Mouse (Mus musculus) stomach, postnatal 0 days (tissue): ENCODE measurements around the gene Msi2. TPM values are rescaled to one million over a fixed set of nuclear protein-coding genes. Genes with fewer than 3 reads are reported as not detected.

Experiments
- ATAC-seq: fragments of 200-750 bp; cut with Nextera tagmentation; 2 replicates; pipeline ENCODE4 v1.8.0; 2017; ENCODE audit not compliant: low FRiP score, low TSS enrichment
- DNase-seq: peaks from one replicate; pipeline ENCODE4 v3.0.0-alpha.2; 2016; ENCODE audit warnings: low spot score
- H3K27ac ChIP-seq: fragments of 300-500 bp; sonication (generic); replicated peaks from 2 replicates; pipeline ENCODE4 v1.5.1; 2014; ENCODE audit warnings: mild to moderate bottlenecking, control low read depth
- H3K27me3 ChIP-seq: fragments of 300-500 bp; sonication (generic); 2 replicates; pipeline ENCODE4 v1.6.1; 2014; ENCODE audit warnings: low read length; ENCODE audit not compliant: control insufficient read depth, insufficient read depth
- H3K36me3 ChIP-seq: fragments of 300-500 bp; sonication (generic); 2 replicates; pipeline ENCODE4 v1.6.1; 2014; ENCODE audit warnings: low read length, mixed read lengths; ENCODE audit not compliant: control insufficient read depth, insufficient read depth
- H3K4me1 ChIP-seq: fragments of 300-500 bp; sonication (generic); replicated peaks from 2 replicates; pipeline ENCODE4 v1.6.1; 2014; ENCODE audit warnings: antibody characterized with exemption; ENCODE audit not compliant: control insufficient read depth, insufficient read depth
- H3K4me2 ChIP-seq: fragments of 300-500 bp; sonication (generic); replicated peaks from 2 replicates; pipeline ENCODE4 v1.6.1; 2014; ENCODE audit warnings: low read depth, mild to moderate bottlenecking, control low read depth, moderate library complexity
- H3K4me3 ChIP-seq: fragments of 300-500 bp; sonication (generic); 2 replicates; pipeline ENCODE4 v1.5.1; 2014; ENCODE audit warnings: low read depth, low read length, control low read depth
- H3K9ac ChIP-seq: fragments of 300-500 bp; sonication (generic); 2 replicates; pipeline ENCODE4 v1.6.1; 2014; ENCODE audit warnings: mild to moderate bottlenecking, low read length, control low read depth, mixed read lengths
- H3K9me3 ChIP-seq: fragments of 300-500 bp; sonication (generic); 2 replicates; pipeline ENCODE4 v1.6.1; 2016; ENCODE audit warnings: low read length; ENCODE audit not compliant: control insufficient read depth
- CTCF ChIP-seq: IDR thresholded peaks from 2 replicates; pipeline ENCODE4 v1.5.1; 2016; ENCODE audit warnings: antibody characterized with exemption, low read depth, mild to moderate bottlenecking, moderate library complexity
- EP300 ChIP-seq: optimal IDR thresholded peaks from 2 replicates; pipeline ENCODE3; 2016; ENCODE audit warnings: antibody characterized with exemption
- WGBS: fragments of 180-500 bp; shearing (Covaris S2); extraction: QIAGEN DNeasy Blood & Tissue Kit; methylation state at CpG from one replicate; pipeline ENCODE4 v1.1.7; 2014; 5-methylcytosine and 5-hydroxymethylcytosine counted together
- polyA plus RNA-seq: library from polyadenylated mRNA; unstranded; fragments of >200 nt; fragmentation: Nextera tagmentation; extraction: Ambion mirVana; gene quantifications from 2 replicates; pipeline ENCODE4 v1.2.1, GENCODE M21; 2015

Gene Msi2
- polyA plus RNA-seq, 1 experiment from 2014 or later = 6.7 TPM

- 59% methylated on average over 8 of the region's 8 CpGs for WGBS
- DNase-seq (no peak), ATAC-seq (no peak)
- Histone ChIP-seq H3K36me3 (no peaks in the 10 kb centered on the region), H3K4me3 (no peak overlapping the region), H3K9ac (no peak overlapping the region), H3K27ac (peak overlapping the region; percentile 69), H3K9me3 (no peaks in the 10 kb centered on the region), H3K4me2 (no peak overlapping the region), H3K27me3 (no peaks in the 10 kb centered on the region), H3K4me1 (peaks cover 25% of the 10 kb centered on the region)
- TF ChIP-seq CTCF (no peak), EP300 (no peak)
Measured at GRCm38 (mm10) chr11:88555232-88555818, 163.0 kb downstream of the Msi2 start.

- Histone ChIP-seq H3K4me2 (no peak overlapping the region), H3K27ac (peak overlapping the region; percentile 64; the same call in 1 of the 2 replicates), H3K4me3 (no peak overlapping the region), H3K27me3 (no peaks in the 10 kb centered on the region), H3K9me3 (no peaks in the 10 kb centered on the region), H3K9ac (no peak overlapping the region), H3K36me3 (no peaks in the 10 kb centered on the region), H3K4me1 (peaks cover 25% of the 10 kb centered on the region)
- 70% methylated on average over 11 of the region's 11 CpGs for WGBS
- TF ChIP-seq CTCF = no peak
- TF ChIP-seq EP300 = no peak
- DNase-seq = peak; percentile 40
- peak; percentile 46; the same call in 1 of the 2 replicates for ATAC-seq
Measured at GRCm38 (mm10) chr11:88553521-88554310, 164.6 kb downstream of the Msi2 start.

DNA sequence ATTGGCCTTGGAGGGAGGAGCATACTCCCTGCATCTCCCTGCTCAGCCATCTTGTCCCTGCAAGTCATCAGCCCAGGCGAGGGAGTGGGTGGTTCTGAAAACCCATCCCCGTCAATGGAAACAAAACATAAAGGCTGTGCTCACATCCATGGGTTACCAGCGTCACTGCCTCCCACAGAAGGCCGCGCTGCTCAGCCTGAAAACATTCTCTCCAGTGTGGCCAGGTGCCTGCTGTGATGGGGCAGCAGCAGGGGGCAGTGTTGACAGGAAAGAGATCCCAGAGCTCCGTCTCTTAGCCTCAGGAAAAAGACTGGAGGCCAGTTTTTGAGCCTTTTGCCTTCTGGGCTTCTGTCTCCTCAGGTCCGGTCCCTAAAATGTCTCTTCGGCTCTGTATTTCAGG lies 165.3 kb downstream of the Msi2 start:
- H3K27ac ChIP-seq = peak overlapping the region; percentile 64; the same call in 1 of the 2 replicates
- peak; percentile 88 for TF ChIP-seq CTCF
- TF ChIP-seq EP300 = no peak
- no peaks in the 10 kb centered on the region for H3K27me3 ChIP-seq
- H3K4me3 ChIP-seq = no peak overlapping the region
- no peaks in the 10 kb centered on the region for H3K36me3 ChIP-seq
- peaks cover 22% of the 10 kb centered on the region for H3K4me1 ChIP-seq
- H3K9ac ChIP-seq = no peak overlapping the region
- no peak overlapping the region for H3K4me2 ChIP-seq
- ATAC-seq = 0 out of 2 replicates have a peak, but pooled peaks have one; percentile 53
- no peaks in the 10 kb centered on the region for H3K9me3 ChIP-seq
- 43% methylated on average over 8 of the region's 8 CpGs for whole genome bisulfite sequencing
- peak; percentile 81 for DNase-seq

DNA sequence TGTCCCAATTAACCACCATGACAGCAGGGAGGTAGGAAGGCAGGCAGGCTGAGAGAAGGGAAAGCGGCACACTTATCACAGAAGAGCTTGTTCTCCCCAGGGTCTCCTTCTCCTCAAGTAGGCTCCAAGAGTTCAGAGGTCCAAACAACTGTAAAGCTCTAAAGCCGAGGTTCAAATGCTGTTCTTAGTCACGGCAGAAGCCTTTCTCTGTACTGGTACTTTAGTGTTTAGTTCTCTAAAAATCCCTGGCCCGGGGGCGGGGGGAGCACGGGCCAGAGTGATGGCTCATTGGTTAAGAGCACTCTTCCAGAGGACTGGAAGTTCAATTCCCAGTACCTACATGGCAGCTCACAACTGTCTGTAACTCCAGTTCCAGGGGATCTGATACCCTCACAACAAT lies 165.9 kb downstream of the Msi2 start:
- H3K9ac ChIP-seq = no peak overlapping the region
- no peak overlapping the region for H3K4me2 ChIP-seq
- no peaks in the 10 kb centered on the region for H3K36me3 ChIP-seq
- H3K9me3 ChIP-seq = no peaks in the 10 kb centered on the region
- no peak overlapping the region for H3K27ac ChIP-seq
- ATAC-seq (no peak), DNase-seq (no peak)
- no peaks in the 10 kb centered on the region for H3K27me3 ChIP-seq
- peaks cover 19% of the 10 kb centered on the region for H3K4me1 ChIP-seq
- no peak overlapping the region for H3K4me3 ChIP-seq
- 82% methylated on average over 6 of the region's 6 CpGs for WGBS
- no peak for TF ChIP-seq CTCF
- TF ChIP-seq EP300 = no peak

GRCm38 (mm10) chr11:88551034-88551433 lies 167.3 kb downstream of the Msi2 start:
- WGBS = 24% methylated on average over 3 of the region's 3 CpGs
- Histone ChIP-seq H3K27ac (no peak overlapping the region), H3K9me3 (no peaks in the 10 kb centered on the region), H3K9ac (peak overlapping the region; percentile 13; the same call in 1 of the 2 replicates), H3K4me2 (no peak overlapping the region), H3K27me3 (no peaks in the 10 kb centered on the region), H3K36me3 (no peaks in the 10 kb centered on the region), H3K4me3 (no peak overlapping the region), H3K4me1 (peaks cover 12% of the 10 kb centered on the region)
- peak; percentile 55 for DNase-seq
- TF ChIP-seq EP300 (no peak), CTCF (peak; percentile 16; the same call in 1 of the 2 replicates)
- ATAC-seq = peak; percentile 59
